Mouse (Mus musculus) lung, adult 2 months (tissue): ENCODE results near the gene Aurkaip1.

Experiments used
- CTCF ChIP-seq: fragments of 200-500 bp; IDR thresholded peaks from 2 replicates; pipeline ENCODE4 v1.5.1; 2011; ENCODE audit warnings: mild to moderate bottlenecking, low read length, control low read depth; ENCODE audit not compliant: insufficient read depth
- POLR2A ChIP-seq: fragments of 200-500 bp; IDR thresholded peaks from 2 replicates; pipeline ENCODE4 v1.6.1; 2011; ENCODE audit warnings: low read depth, mild to moderate bottlenecking, control low read depth, low read length, borderline replicate concordance; ENCODE audit errors: extremely low read depth

GRCm38 (mm10) chr4:155785819-155786218 lies 45.3 kb upstream of the Aurkaip1 start, which contains the start of gene Tmem88b:
- TF ChIP-seq POLR2A (no peak), CTCF (no peak)
